Mouse (Mus musculus) forebrain, embryonic 10.5 days (tissue): ENCODE measurements around the gene Tnik. TPM values are rescaled to one million over a fixed set of nuclear protein-coding genes. Genes with fewer than 3 reads are reported as not detected.

Experiments
- DNase-seq: peaks from one replicate; pipeline ENCODE4 v3.0.0-alpha.2; 2017; ENCODE audit warnings: low spot score; ENCODE audit errors: extremely low spot score
- H3K27ac ChIP-seq: fragments of 300-500 bp; sonication (generic); 2 replicates; pipeline ENCODE4 v1.5.1; 2016; ENCODE audit warnings: mild to moderate bottlenecking
- H3K27me3 ChIP-seq: fragments of 300-500 bp; sonication (generic); 2 replicates; pipeline ENCODE4 v1.6.1; 2016; ENCODE audit warnings: mild to moderate bottlenecking; ENCODE audit not compliant: poor library complexity, severe bottlenecking
- H3K36me3 ChIP-seq: fragments of 300-500 bp; sonication (generic); replicated peaks from 2 replicates; pipeline ENCODE4 v1.6.1; 2016; ENCODE audit warnings: mild to moderate bottlenecking, moderate library complexity
- H3K4me1 ChIP-seq: fragments of 300-500 bp; sonication (generic); 2 replicates; pipeline ENCODE4 v1.6.1; 2016
- H3K4me3 ChIP-seq: fragments of 300-500 bp; sonication (generic); 2 replicates; pipeline ENCODE4 v1.5.1; 2016; ENCODE audit warnings: mild to moderate bottlenecking, moderate library complexity
- H3K9me3 ChIP-seq: fragments of 300-500 bp; sonication (generic); 2 replicates; pipeline ENCODE4 v1.6.1; 2016; ENCODE audit warnings: mild to moderate bottlenecking, moderate library complexity
- WGBS: fragments of 180-500 bp; shearing (Covaris S2); methylation state at CpG from one replicate; pipeline ENCODE4 v1.1.7; 2016; 5-methylcytosine and 5-hydroxymethylcytosine counted together
- polyA plus RNA-seq: library from polyadenylated mRNA; unstranded; fragments of >200 nt; fragmentation: Nextera tagmentation; extraction: Ambion mirVana; gene quantifications from 2 replicates; pipeline ENCODE4 v1.2.1, GENCODE M21; 2016

The Tnik gene
- polyA plus RNA-seq, 1 experiment from 2014 or later: 9.6 TPM

- DNase-seq: no peak
- no peak overlapping the region for H3K4me3 ChIP-seq
- peaks cover 49% of the 10 kb centered on the region for H3K4me1 ChIP-seq
- H3K27ac ChIP-seq: no peak overlapping the region
- H3K27me3 ChIP-seq: peaks cover 12% of the 10 kb centered on the region
- 59% methylated on average over 2 of the region's 2 CpGs for WGBS
- H3K9me3 ChIP-seq: no peaks in the 10 kb centered on the region
- no peaks in the 10 kb centered on the region for H3K36me3 ChIP-seq
Measured at GRCm38 (mm10) chr3:28269716-28270115, 6.7 kb downstream of the Tnik start.

DNA sequence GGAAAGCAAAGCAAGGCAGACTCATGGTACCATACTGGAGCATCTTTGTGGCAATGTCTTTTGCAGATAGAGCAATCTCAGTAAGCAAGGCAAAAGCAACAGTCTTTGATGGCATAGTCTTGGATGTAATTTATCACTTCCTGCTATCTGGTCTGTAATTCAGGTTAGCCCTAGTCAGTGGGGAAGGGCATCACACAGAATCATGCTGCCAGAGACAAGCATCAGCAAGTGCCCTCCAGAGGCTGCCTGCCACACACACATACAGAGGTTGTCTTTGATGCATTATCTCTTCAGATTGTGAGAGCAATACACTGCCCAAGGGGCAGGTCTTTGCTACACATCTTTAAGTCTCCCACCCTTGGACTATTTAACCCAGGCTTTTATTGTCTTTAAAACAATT lies 8.9 kb downstream of the Tnik start:
- H3K4me3 ChIP-seq: no peak overlapping the region
- 0 out of 2 replicates have a peak, but pooled peaks cover 3% of the 10 kb centered on the region for H3K36me3 ChIP-seq
- H3K27me3 ChIP-seq: no peaks in the 10 kb centered on the region
- no peak for DNase-seq
- no peaks in the 10 kb centered on the region for H3K9me3 ChIP-seq
- peaks cover 31% of the 10 kb centered on the region for H3K4me1 ChIP-seq
- H3K27ac ChIP-seq: no peak overlapping the region

DNA sequence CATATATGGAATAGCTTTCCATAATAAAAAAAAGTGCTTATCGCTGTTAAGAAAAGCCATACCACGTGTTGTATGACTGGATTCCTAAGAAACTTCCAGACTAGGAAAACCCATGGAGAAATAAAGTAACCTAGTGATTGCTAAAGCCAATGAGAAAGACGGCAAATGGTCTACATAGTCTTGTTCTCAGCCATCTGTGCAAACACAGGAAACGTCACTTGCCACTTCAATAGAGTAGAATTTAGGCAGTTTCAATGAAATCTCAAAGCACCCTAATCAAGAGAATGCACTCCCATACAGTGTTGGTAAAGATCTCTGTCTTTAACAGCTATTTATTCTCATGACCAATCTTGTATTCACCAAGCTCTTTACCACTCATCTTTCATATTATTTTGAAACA lies 11.7 kb downstream of the Tnik start:
- no peaks in the 10 kb centered on the region for H3K27me3 ChIP-seq
- WGBS: 92% methylated on average over 4 of the region's 4 CpGs
- H3K4me3 ChIP-seq: no peak overlapping the region
- no peak for DNase-seq
- H3K36me3 ChIP-seq: 0 out of 2 replicates have a peak, but pooled peaks cover 3% of the 10 kb centered on the region
- H3K27ac ChIP-seq: no peak overlapping the region
- H3K4me1 ChIP-seq: peaks cover 8% of the 10 kb centered on the region; the same call in 1 of the 2 replicates
- no peaks in the 10 kb centered on the region for H3K9me3 ChIP-seq

GRCm38 (mm10) chr3:28289693-28290092 lies 26.7 kb downstream of the Tnik start:
- Histone ChIP-seq H3K4me1 (no peaks in the 10 kb centered on the region), H3K36me3 (no peaks in the 10 kb centered on the region), H3K4me3 (no peak overlapping the region), H3K27ac (no peak overlapping the region), H3K9me3 (no peaks in the 10 kb centered on the region), H3K27me3 (no peaks in the 10 kb centered on the region)
- DNase-seq: no peak
- 86% methylated on average over 1 of the region's 1 CpGs for WGBS

DNA sequence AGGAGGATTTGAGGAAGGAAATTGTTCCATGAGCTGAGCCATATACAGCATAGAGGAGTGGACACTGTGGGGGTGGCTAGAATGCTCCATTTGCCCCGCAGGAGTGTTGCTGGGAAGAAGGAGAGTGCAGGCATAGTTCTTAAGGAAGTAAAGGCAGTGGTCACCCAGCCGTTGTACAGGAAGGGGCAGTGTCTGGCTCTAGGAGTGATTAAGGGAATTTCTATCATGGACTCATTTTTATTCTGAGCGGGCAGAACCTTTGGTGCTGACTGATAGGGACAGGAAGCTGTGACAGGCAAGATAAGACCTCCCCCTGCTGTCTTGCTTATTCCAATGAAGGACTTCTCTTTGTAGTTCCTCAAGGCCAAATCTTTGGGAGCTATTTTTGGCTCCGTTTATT lies 38.4 kb downstream of the Tnik start:
- H3K27ac ChIP-seq: no peak overlapping the region
- 85% methylated on average over 4 of the region's 4 CpGs for WGBS
- no peak for DNase-seq
- no peaks in the 10 kb centered on the region for H3K36me3 ChIP-seq
- no peaks in the 10 kb centered on the region for H3K27me3 ChIP-seq
- H3K4me1 ChIP-seq: no peaks in the 10 kb centered on the region
- H3K4me3 ChIP-seq: no peak overlapping the region
- H3K9me3 ChIP-seq: no peaks in the 10 kb centered on the region

GRCm38 (mm10) chr3:28303915-28304314 lies 40.9 kb downstream of the Tnik start:
- no peak overlapping the region for H3K4me3 ChIP-seq
- no peaks in the 10 kb centered on the region for H3K27me3 ChIP-seq
- DNase-seq: no peak
- 90% methylated on average over 5 of the region's 5 CpGs for WGBS
- H3K27ac ChIP-seq: no peak overlapping the region
- H3K4me1 ChIP-seq: no peaks in the 10 kb centered on the region
- no peaks in the 10 kb centered on the region for H3K36me3 ChIP-seq
- H3K9me3 ChIP-seq: no peaks in the 10 kb centered on the region

DNA sequence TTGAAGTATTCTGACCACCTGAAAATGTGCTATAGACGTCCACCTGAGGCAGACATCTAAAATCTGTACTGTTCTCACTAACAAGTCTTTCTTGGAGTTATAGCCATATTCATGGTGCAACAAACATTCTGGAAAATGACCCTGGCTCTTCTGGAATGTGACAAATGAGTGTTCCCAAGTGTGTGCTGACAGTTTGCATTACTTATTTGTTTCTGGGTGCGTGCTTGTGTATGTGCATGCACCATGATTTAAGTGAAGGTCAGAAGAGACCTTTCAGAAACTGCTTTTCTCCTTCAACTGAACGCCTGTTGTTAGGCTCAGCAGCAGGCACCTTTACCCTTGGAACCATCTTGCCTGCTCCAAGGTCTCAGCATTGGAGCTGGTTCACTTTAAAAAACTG lies 43.8 kb downstream of the Tnik start:
- DNase-seq: no peak
- H3K4me3 ChIP-seq: no peak overlapping the region
- no peak overlapping the region for H3K27ac ChIP-seq
- no peaks in the 10 kb centered on the region for H3K9me3 ChIP-seq
- WGBS: 86% methylated on average over 3 of the region's 3 CpGs
- no peaks in the 10 kb centered on the region for H3K36me3 ChIP-seq
- peaks cover 4% of the 10 kb centered on the region; the same call in 1 of the 2 replicates for H3K4me1 ChIP-seq
- H3K27me3 ChIP-seq: no peaks in the 10 kb centered on the region

DNA sequence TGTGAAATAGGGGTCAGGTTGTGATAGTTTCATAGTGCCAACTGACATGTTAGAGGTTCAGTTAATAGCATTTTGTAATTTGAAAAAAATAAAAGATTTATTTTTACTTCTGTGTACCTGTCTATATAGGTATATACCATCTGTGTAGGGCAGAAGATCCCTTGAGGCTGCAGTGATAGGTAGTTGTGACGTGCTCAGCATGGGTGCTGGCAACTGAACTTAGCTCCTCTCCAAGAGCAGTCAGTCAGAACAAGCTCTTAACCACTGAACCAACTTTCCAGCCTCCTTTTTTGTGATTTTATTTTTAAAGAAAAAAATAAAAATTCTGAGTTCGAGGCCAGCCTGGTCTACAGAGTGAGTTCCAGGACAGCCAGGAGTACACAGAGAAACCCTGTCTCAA lies 51.4 kb downstream of the Tnik start:
- Histone ChIP-seq H3K36me3 (no peaks in the 10 kb centered on the region), H3K4me3 (no peak overlapping the region), H3K4me1 (peaks cover 4% of the 10 kb centered on the region; the same call in 1 of the 2 replicates), H3K9me3 (no peaks in the 10 kb centered on the region; the same call in 1 of the 2 replicates), H3K27me3 (no peaks in the 10 kb centered on the region), H3K27ac (no peak overlapping the region)
- DNase-seq: no peak
- 91% methylated on average over 2 of the region's 2 CpGs for WGBS

GRCm38 (mm10) chr3:28317339-28317738 lies 54.3 kb downstream of the Tnik start:
- no peaks in the 10 kb centered on the region for H3K27me3 ChIP-seq
- H3K4me3 ChIP-seq: no peak overlapping the region
- DNase-seq: no peak
- no peaks in the 10 kb centered on the region for H3K36me3 ChIP-seq
- no peaks in the 10 kb centered on the region; the same call in 1 of the 2 replicates for H3K9me3 ChIP-seq
- H3K4me1 ChIP-seq: no peaks in the 10 kb centered on the region
- no peak overlapping the region for H3K27ac ChIP-seq
- WGBS: 89% methylated on average over 1 of the region's 1 CpGs

DNA sequence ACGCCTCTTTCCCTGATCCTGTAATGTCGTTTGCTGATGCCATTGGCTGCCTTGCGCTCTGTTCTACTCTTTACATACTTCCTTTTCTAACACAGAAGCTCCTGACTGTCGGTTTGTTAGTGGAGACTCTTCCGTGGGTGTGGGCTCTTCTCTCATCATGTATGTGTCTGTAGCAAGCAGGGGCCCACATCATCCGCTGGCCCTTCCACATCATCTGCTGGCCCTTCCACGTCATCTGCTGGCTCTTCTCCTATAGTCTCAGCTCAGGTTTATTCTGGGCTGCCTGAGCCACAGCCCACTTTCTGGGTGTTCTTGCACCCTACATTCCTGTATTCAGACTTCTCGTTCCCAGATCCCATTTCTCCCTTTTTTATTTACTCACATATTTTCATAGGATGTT lies 58.6 kb downstream of the Tnik start:
- H3K9me3 ChIP-seq: no peaks in the 10 kb centered on the region; the same call in 1 of the 2 replicates
- H3K4me1 ChIP-seq: no peaks in the 10 kb centered on the region
- no peak overlapping the region for H3K27ac ChIP-seq
- 89% methylated on average over 8 of the region's 8 CpGs for WGBS
- DNase-seq: no peak
- no peaks in the 10 kb centered on the region for H3K36me3 ChIP-seq
- no peaks in the 10 kb centered on the region for H3K27me3 ChIP-seq
- H3K4me3 ChIP-seq: no peak overlapping the region

GRCm38 (mm10) chr3:28325613-28326233 lies 62.7 kb downstream of the Tnik start:
- Histone ChIP-seq H3K9me3 (no peaks in the 10 kb centered on the region), H3K27me3 (no peaks in the 10 kb centered on the region), H3K27ac (no peak overlapping the region), H3K4me3 (no peak overlapping the region), H3K36me3 (no peaks in the 10 kb centered on the region), H3K4me1 (no peaks in the 10 kb centered on the region)
- DNase-seq: no peak
- 97% methylated on average over 8 of the region's 8 CpGs for WGBS

- Histone ChIP-seq H3K27me3 (no peaks in the 10 kb centered on the region), H3K27ac (no peak overlapping the region), H3K4me3 (no peak overlapping the region), H3K36me3 (no peaks in the 10 kb centered on the region), H3K9me3 (no peaks in the 10 kb centered on the region), H3K4me1 (no peaks in the 10 kb centered on the region)
- 87% methylated on average over 5 of the region's 5 CpGs for WGBS
- no peak for DNase-seq
Measured at GRCm38 (mm10) chr3:28332316-28332715, 69.3 kb downstream of the Tnik start.

- 87% methylated on average over 6 of the region's 6 CpGs for WGBS
- no peak overlapping the region for H3K4me3 ChIP-seq
- H3K4me1 ChIP-seq: no peaks in the 10 kb centered on the region
- H3K27me3 ChIP-seq: no peaks in the 10 kb centered on the region
- DNase-seq: no peak
- H3K36me3 ChIP-seq: no peaks in the 10 kb centered on the region
- H3K27ac ChIP-seq: no peak overlapping the region
- no peaks in the 10 kb centered on the region for H3K9me3 ChIP-seq
Measured at GRCm38 (mm10) chr3:28333869-28334268, 70.9 kb downstream of the Tnik start.

GRCm38 (mm10) chr3:28334547-28334946 lies 71.5 kb downstream of the Tnik start:
- DNase-seq: no peak
- Histone ChIP-seq H3K4me1 (no peaks in the 10 kb centered on the region), H3K4me3 (no peak overlapping the region), H3K27me3 (no peaks in the 10 kb centered on the region), H3K27ac (no peak overlapping the region), H3K9me3 (no peaks in the 10 kb centered on the region), H3K36me3 (no peaks in the 10 kb centered on the region)
- WGBS: 96% methylated on average over 1 of the region's 1 CpGs
